Mouse (Mus musculus): ENCODE results near the gene Itga2. TPM values are rescaled to one million over a fixed set of nuclear protein-coding genes. Genes with fewer than 3 reads are reported as not detected.
A peak's percentile ranks its signal among the peaks of the same experiment; 100 is the strongest.

Gene Itga2
- polyA plus RNA-seq, 1 experiment from 2014 or later, result 0.79 TPM

DNA sequence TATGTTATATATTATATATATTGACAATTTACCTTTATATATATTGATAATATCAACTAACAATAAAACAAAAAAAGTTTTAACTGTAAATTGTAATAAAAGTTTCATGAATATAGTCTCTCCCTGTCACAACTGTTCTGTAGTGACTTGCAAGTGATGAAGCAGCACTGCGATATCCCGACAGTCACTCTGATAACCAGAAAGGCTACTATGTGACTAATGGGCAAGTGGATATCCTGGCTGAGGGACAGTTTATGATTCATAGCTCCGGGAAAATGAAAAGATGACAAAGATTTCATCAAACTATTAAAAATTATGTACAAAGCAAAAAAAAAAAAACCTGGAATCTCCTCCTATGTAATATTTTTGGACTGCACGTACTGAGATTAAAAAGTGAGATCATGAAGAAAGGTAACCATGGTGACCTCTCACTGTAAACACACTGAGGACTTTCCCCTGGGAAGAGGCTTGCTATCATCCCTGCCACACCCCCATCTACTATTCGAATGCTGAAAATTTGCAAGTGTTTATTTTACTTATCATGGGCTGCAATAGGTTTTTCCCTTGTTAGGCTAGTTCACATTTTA lies 122.2 kb downstream of the Itga2 start:
- WGBS, result 84% methylated on average over 5 of the region's 5 CpGs
- no peaks in the 10 kb centered on the region for H3K27me3 ChIP-seq (ENCODE audit: control insufficient read depth, insufficient read depth, low read length)
- no peak overlapping the region for H3K9ac ChIP-seq (replicated peaks; ENCODE audit: low read length)
- H3K4me2 ChIP-seq (ENCODE audit: low read depth, low read length), result no peak overlapping the region
- no peaks in the 10 kb centered on the region for H3K4me1 ChIP-seq (ENCODE audit: control insufficient read depth, insufficient read depth, low read length)
- ATAC-seq (replicated peaks; ENCODE audit: insufficient number of reproducible peaks, low FRiP score, low TSS enrichment, low read depth), result no peak
- H3K36me3 ChIP-seq (replicated peaks; ENCODE audit: control insufficient read depth, insufficient read depth, low read depth, low read length), result no peaks in the 10 kb centered on the region
- DNase-seq (ENCODE audit: low spot score), result no peak
- H3K27ac ChIP-seq (replicated peaks; ENCODE audit: low read depth, low read length), result no peak overlapping the region
- no peak overlapping the region for H3K4me3 ChIP-seq (ENCODE audit: low read depth, low read length)
- H3K9me3 ChIP-seq (replicated peaks; ENCODE audit: control insufficient read depth, low read length), result no peaks in the 10 kb centered on the region

DNA sequence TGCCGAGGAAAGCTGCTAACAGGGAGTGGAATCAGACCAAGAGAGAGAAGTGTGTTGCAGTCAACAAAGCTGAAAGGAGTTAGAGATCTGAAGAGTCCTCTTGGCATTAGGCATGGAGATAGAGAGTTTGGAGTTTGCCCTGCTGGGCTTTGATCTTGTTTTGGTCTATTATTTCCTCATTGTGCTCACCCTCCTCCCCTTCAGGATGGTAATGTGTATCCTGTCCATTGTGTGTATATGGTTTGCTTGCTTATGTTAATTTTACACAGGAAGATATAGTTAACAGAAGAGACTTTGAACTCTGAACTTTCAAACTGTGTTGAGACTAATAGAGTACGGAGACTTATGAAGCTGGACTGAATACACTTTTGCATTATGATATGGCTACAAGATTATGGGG lies 128.9 kb downstream of the Itga2 start:
- 88% methylated on average over 2 of the region's 2 CpGs for WGBS
- Histone ChIP-seq H3K9ac (replicated peaks; ENCODE audit: low read length) (no peak overlapping the region), H3K9me3 (replicated peaks; ENCODE audit: control insufficient read depth, low read length) (no peaks in the 10 kb centered on the region), H3K4me2 (ENCODE audit: low read depth, low read length) (no peak overlapping the region), H3K27ac (replicated peaks; ENCODE audit: low read depth, low read length) (no peak overlapping the region), H3K4me1 (ENCODE audit: control insufficient read depth, insufficient read depth, low read length) (no peaks in the 10 kb centered on the region), H3K27me3 (ENCODE audit: control insufficient read depth, insufficient read depth, low read length) (no peaks in the 10 kb centered on the region), H3K4me3 (ENCODE audit: low read depth, low read length) (no peak overlapping the region), H3K36me3 (replicated peaks; ENCODE audit: control insufficient read depth, insufficient read depth, low read depth, low read length) (no peaks in the 10 kb centered on the region)
- DNase-seq (ENCODE audit: low spot score) (no peak), ATAC-seq (replicated peaks; ENCODE audit: insufficient number of reproducible peaks, low FRiP score, low TSS enrichment, low read depth) (no peak)

DNA sequence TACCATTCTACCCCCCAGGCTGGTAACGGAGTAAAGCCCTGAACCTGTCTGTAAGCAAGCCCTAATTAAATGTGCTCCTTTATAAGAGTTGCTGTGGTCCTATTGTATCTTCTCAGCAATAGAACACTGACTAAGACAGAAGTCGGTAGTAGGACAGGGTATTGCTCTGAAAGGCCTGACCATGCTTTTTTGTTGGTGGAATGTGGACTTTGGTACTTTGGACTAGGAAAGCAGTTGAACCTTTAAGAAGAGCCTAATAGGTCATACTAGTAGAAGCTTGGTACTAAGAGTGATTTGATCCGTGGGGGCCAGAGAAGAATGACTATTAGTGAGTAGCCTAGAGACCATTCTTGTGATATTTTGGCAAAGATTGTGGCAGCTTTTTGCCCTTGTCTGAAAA lies 130.0 kb downstream of the Itga2 start:
- Histone ChIP-seq H3K36me3 (replicated peaks; ENCODE audit: control insufficient read depth, insufficient read depth, low read depth, low read length) (no peaks in the 10 kb centered on the region), H3K27ac (replicated peaks; ENCODE audit: low read depth, low read length) (no peak overlapping the region), H3K27me3 (ENCODE audit: control insufficient read depth, insufficient read depth, low read length) (no peaks in the 10 kb centered on the region), H3K9ac (replicated peaks; ENCODE audit: low read length) (no peak overlapping the region), H3K4me3 (ENCODE audit: low read depth, low read length) (no peak overlapping the region), H3K4me1 (ENCODE audit: control insufficient read depth, insufficient read depth, low read length) (no peaks in the 10 kb centered on the region), H3K4me2 (ENCODE audit: low read depth, low read length) (no peak overlapping the region), H3K9me3 (replicated peaks; ENCODE audit: control insufficient read depth, low read length) (no peaks in the 10 kb centered on the region)
- WGBS, result 87% methylated on average over 3 of the region's 3 CpGs
- DNase-seq (ENCODE audit: low spot score) (no peak), ATAC-seq (replicated peaks; ENCODE audit: insufficient number of reproducible peaks, low FRiP score, low TSS enrichment, low read depth) (no peak)

DNA sequence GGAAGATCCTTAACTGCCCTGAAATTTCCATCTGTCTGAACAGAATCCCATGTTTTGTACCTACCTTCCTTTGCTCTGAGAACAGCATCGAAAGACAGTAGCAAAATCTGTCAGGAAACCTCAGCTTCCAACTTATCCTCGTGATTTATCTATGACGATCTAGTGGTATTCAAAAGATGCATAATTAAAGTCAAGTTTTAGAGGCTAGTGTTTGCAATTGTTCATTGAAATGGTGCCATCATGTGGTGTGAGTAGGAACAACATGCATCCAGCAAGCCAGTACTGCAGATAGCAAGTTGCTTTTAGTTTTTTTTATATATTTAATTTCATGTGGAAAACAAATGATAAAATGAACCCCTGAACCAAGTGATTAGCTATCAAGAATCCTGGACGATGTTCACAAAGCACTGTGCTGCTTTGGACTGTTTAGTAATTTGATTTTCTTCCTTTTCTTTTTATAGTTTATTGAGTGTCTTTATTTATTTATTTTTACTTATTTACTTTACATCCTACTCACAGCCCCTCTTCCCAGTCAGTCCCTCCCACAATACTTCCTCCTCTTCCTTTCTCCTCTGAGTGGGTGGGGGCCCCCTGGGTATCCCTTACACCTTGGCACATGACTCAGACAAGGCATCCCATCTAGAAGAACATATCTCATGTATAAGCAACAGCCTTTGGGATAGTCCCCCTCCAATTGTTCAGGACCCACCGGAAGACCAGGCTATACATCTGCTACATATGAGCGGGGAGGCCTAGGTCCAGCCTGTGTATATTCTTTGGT lies 138.5 kb downstream of the Itga2 start:
- H3K9me3 ChIP-seq (replicated peaks; ENCODE audit: control insufficient read depth, low read length), result no peaks in the 10 kb centered on the region
- no peak overlapping the region for H3K4me3 ChIP-seq (ENCODE audit: low read depth, low read length)
- H3K4me2 ChIP-seq (ENCODE audit: low read depth, low read length), result no peak overlapping the region
- DNase-seq (ENCODE audit: low spot score), result peak; percentile 71
- 47% methylated on average over 6 of the region's 6 CpGs for WGBS
- H3K36me3 ChIP-seq (replicated peaks; ENCODE audit: control insufficient read depth, insufficient read depth, low read depth, low read length), result no peaks in the 10 kb centered on the region
- no peaks in the 10 kb centered on the region for H3K27me3 ChIP-seq (ENCODE audit: control insufficient read depth, insufficient read depth, low read length)
- H3K9ac ChIP-seq (replicated peaks; ENCODE audit: low read length), result no peak overlapping the region
- no peaks in the 10 kb centered on the region for H3K4me1 ChIP-seq (ENCODE audit: control insufficient read depth, insufficient read depth, low read length)
- no peak overlapping the region for H3K27ac ChIP-seq (replicated peaks; ENCODE audit: low read depth, low read length)
- ATAC-seq (replicated peaks; ENCODE audit: insufficient number of reproducible peaks, low FRiP score, low TSS enrichment, low read depth), result 0 out of 2 replicates have a peak, but pooled peaks have one; percentile 56

DNA sequence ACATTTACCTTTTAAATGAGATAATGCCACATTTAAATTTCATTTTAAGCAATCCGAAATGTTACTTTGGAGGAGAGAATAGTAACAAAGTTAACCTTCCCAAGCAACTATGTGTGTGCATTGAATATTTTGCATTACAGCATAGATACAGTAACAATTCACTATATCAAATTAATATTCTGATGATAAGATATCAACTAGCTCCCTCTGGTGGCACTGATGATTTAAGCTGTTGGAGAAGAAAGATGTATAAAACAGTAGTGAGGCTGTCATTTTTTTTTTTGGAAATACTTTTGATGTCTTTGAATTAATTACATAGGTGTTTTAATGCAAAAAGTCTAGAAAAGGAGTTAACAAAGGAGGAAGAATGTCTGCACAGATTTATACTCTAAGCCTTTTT lies 140.4 kb downstream of the Itga2 start:
- H3K4me1 ChIP-seq (ENCODE audit: control insufficient read depth, insufficient read depth, low read length), result no peaks in the 10 kb centered on the region
- H3K27ac ChIP-seq (replicated peaks; ENCODE audit: low read depth, low read length), result no peak overlapping the region
- peak; percentile 39 for DNase-seq (ENCODE audit: low spot score)
- H3K27me3 ChIP-seq (ENCODE audit: control insufficient read depth, insufficient read depth, low read length), result no peaks in the 10 kb centered on the region
- H3K4me3 ChIP-seq (ENCODE audit: low read depth, low read length), result no peak overlapping the region
- H3K36me3 ChIP-seq (replicated peaks; ENCODE audit: control insufficient read depth, insufficient read depth, low read depth, low read length), result no peaks in the 10 kb centered on the region
- no peak for ATAC-seq (replicated peaks; ENCODE audit: insufficient number of reproducible peaks, low FRiP score, low TSS enrichment, low read depth)
- H3K4me2 ChIP-seq (ENCODE audit: low read depth, low read length), result no peak overlapping the region
- no peaks in the 10 kb centered on the region for H3K9me3 ChIP-seq (replicated peaks; ENCODE audit: control insufficient read depth, low read length)
- no peak overlapping the region for H3K9ac ChIP-seq (replicated peaks; ENCODE audit: low read length)
- WGBS, result 84% methylated on average over 1 of the region's 1 CpGs

Other genes starting within 250 kb of the Itga2 start
- 81.4 and 90.9 TPM in 2 replicates for gene Mocs2, start 113.9 kb downstream of the Itga2 start, polyA plus RNA-seq (2014; fragmentation: Nextera tagmentation; extraction: Ambion mirVana)
- 7.6 and 9.4 TPM in 2 replicates for gene Pelo, start 158.1 kb upstream of the Itga2 start, polyA plus RNA-seq (2014; fragmentation: Nextera tagmentation; extraction: Ambion mirVana)
- 1.3 and 2.3 TPM in 2 replicates for gene Gm49395, start 169.8 kb upstream of the Itga2 start, polyA plus RNA-seq (2014; fragmentation: Nextera tagmentation; extraction: Ambion mirVana)
- gene Itga1, start 169.9 kb upstream of the Itga2 start, polyA plus RNA-seq (2014; fragmentation: Nextera tagmentation; extraction: Ambion mirVana), result 2.6 and 4.2 TPM in 2 replicates

Data from embryonic facial prominence, embryonic 11.5 days (tissue).